Mouse (Mus musculus): Measurements from ENCODE around the gene Ublcp1. TPM values are rescaled to one million over a fixed set of nuclear protein-coding genes. Genes with fewer than 3 reads are reported as not detected.

The Ublcp1 gene
- total RNA-seq (2023) = 10 to 100 TPM; 26.5 to 27.3 TPM

DNA sequence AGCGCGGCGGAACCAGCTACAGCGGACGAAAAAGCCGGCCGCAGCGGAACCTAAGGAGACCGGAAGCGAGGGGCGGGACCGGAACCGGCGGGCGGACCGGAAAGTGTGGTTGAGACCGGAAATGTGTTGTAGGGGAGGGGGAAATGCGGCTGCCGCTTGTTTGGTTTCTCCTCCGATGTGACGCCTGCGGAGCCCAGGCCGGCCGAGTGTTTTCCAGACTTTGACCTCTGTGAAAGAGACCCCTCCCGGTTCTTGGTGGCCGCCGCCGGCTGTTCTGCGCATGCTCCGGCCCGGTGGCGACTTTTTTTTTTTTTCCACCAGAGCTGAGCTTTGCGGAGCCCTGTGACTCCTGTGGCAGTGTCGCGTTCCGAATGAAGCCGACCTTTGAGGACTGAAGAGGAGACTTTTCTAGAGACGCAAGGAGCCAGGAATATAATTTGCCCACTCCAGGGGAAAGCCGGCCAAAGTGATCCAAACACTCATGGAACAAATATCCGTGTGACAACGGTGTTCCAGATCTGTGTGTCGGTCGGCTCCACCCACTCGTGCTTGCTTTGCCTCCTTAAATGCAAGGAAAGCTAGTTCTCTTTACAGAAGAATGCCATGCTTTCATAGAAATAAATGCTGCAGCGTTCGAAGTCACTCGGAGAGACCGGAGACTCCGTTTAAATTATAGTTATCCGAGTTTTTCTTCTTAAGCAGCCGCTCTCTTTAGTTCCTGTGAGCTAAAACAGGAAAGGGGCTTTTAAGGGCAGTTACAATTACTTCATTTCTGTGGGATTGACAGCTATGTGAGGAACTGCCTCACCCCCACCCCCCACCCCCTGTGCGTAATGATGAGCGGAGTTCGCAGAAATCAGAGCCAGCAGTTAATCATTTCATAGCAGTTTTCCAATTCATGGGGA, at the start of gene Ublcp1:
Ublcp1 (minus strand) TSS at position 67 of the 905 bp plus-strand sequence.

GRCm38 (mm10) chr11:44518281-44519095, 48.2 kb upstream of the Ublcp1 start, which contains the start of gene Rnf145:
Rnf145 (plus strand) TSS chr11:44518964.

Other genes starting within 250 kb of the Ublcp1 start
- gene Il12b, start 70.4 kb downstream of the Ublcp1 start, total RNA-seq (2023) = not detected
- gene Rnf145, start 48.5 kb upstream of the Ublcp1 start, total RNA-seq (2023) = 10 to 100 TPM; 51.6 to 59.0 TPM
- 10 to 100 TPM in 1 of 2 experiments, 1 to 10 TPM in 1; 3.3 to 11.7 TPM for gene Ebf1, start 146.8 kb upstream of the Ublcp1 start, total RNA-seq (2023)

Data from neutrophil, adult 59 days (primary cell).